Mouse (Mus musculus) CH12.LX (cell line): ENCODE measurements around the gene Olfr309.

ENCODE experiments used
- CTCF ChIP-seq, 2 experiments: IDR thresholded peaks in 1 of 2; conservative IDR thresholded peaks in 1 of 2; 2 replicates each; pipeline ENCODE4 v1.5.1; 2011 to 2012; ENCODE audit warnings: low read depth in 2 of 2, low read length in 2 of 2, improper control_type of control experiment in 1 of 2, inconsistent platforms in 1 of 2, mild to moderate bottlenecking in 1 of 2, moderate library complexity in 1 of 2
- EP300 ChIP-seq: IDR thresholded peaks from 2 replicates; pipeline ENCODE4 v1.6.1; 2011; ENCODE audit warnings: low read length, improper control_type of control experiment
- HCFC1 ChIP-seq: IDR thresholded peaks from 2 replicates; pipeline ENCODE4 v1.6.1; 2012; ENCODE audit warnings: low read depth, mild to moderate bottlenecking, inconsistent platforms, low read length, improper control_type of control experiment
- JUND ChIP-seq: conservative IDR thresholded peaks from 2 replicates; pipeline ENCODE4 v1.6.1; 2011; ENCODE audit warnings: low read depth, low read length, improper control_type of control experiment
- POLR2A ChIP-seq: IDR thresholded peaks from 2 replicates; pipeline ENCODE4 v1.6.1; 2011; ENCODE audit warnings: low read depth, mild to moderate bottlenecking, improper control_type of control experiment, low read length
- POLR2AphosphoS2 ChIP-seq: IDR thresholded peaks from 2 replicates; pipeline ENCODE4 v1.6.1; 2011; ENCODE audit warnings: low read depth, low read length, improper control_type of control experiment
- TCF12 ChIP-seq: IDR thresholded peaks from 2 replicates; pipeline ENCODE4 v1.6.1; 2014; ENCODE audit warnings: low read depth, mild to moderate bottlenecking, inconsistent platforms, low read length, improper control_type of control experiment

- TF ChIP-seq HCFC1 (no peak), EP300 (no peak), CTCF (conservative IDR thresholded peaks at IDR 0.05 in 1 of 2, IDR thresholded peaks at IDR 0.05 in 1 of 2; ENCODE audit: low read depth in 2 of 2, low read length in 2 of 2) (no peak), TCF12 (no peak), POLR2A (no peak), POLR2AphosphoS2 (no peak), JUND (no peak)
These were observed at the start of gene Olfr309 for GRCm38 (mm10) chr7:86313608-86314007.
